Mouse (Mus musculus) kidney, postnatal 0 days (tissue): ENCODE measurements around the gene Fdx1. TPM values are rescaled to one million over a fixed set of nuclear protein-coding genes. Genes with fewer than 3 reads are reported as not detected.
A peak's percentile ranks its signal among the peaks of the same experiment; 100 is the strongest.

ENCODE experiments used
- ATAC-seq: fragments of 200-750 bp; cut with Nextera tagmentation; replicated peaks from 2 replicates; pipeline ENCODE4 v1.8.0; 2017; ENCODE audit warnings: low read depth, moderate number of reproducible peaks, moderate TSS enrichment, moderate library complexity; ENCODE audit not compliant: low FRiP score
- DNase-seq: peaks from one replicate; pipeline ENCODE4 v3.0.0-alpha.2; 2016; ENCODE audit warnings: low spot score
- H3K27ac ChIP-seq: fragments of 300-500 bp; sonication (generic); 2 replicates; pipeline ENCODE4 v1.5.1; 2014; ENCODE audit warnings: mild to moderate bottlenecking
- H3K27me3 ChIP-seq: fragments of 300-500 bp; sonication (generic); 2 replicates; pipeline ENCODE4 v1.6.1; 2014; ENCODE audit warnings: low read length, mixed read lengths; ENCODE audit not compliant: insufficient read depth
- H3K36me3 ChIP-seq: fragments of 300-500 bp; sonication (generic); 2 replicates; pipeline ENCODE4 v1.6.1; 2014; ENCODE audit warnings: low read length, mixed read lengths; ENCODE audit not compliant: insufficient read depth
- H3K4me1 ChIP-seq: fragments of 300-500 bp; sonication (generic); replicated peaks from 2 replicates; pipeline ENCODE4 v1.6.1; 2014; ENCODE audit warnings: antibody characterized with exemption, low read length, mixed read lengths; ENCODE audit not compliant: insufficient read depth
- H3K4me2 ChIP-seq: fragments of 300-500 bp; sonication (generic); 2 replicates; pipeline ENCODE4 v1.6.1; 2014; ENCODE audit warnings: mild to moderate bottlenecking, low read length, moderate library complexity, mixed read lengths
- H3K4me3 ChIP-seq: fragments of 300-500 bp; sonication (generic); replicated peaks from 2 replicates; pipeline ENCODE4 v1.5.1; 2014; ENCODE audit warnings: low read depth, low read length
- H3K9ac ChIP-seq: fragments of 300-500 bp; sonication (generic); 2 replicates; pipeline ENCODE4 v1.6.1; 2014; ENCODE audit warnings: low read depth, low read length
- H3K9me3 ChIP-seq: fragments of 300-500 bp; sonication (generic); replicated peaks from 2 replicates; pipeline ENCODE4 v1.6.1; 2016; ENCODE audit warnings: low read length, inconsistent platforms, mixed read lengths
- CTCF ChIP-seq: IDR thresholded peaks from 2 replicates; pipeline ENCODE4 v1.5.1; 2016; ENCODE audit warnings: antibody characterized with exemption, low read depth, mild to moderate bottlenecking, moderate library complexity
- WGBS: fragments of 180-500 bp; shearing (Covaris S2); extraction: QIAGEN DNeasy Blood & Tissue Kit; methylation state at CpG from one replicate; pipeline ENCODE4 v1.1.7; 2014; 5-methylcytosine and 5-hydroxymethylcytosine counted together
- polyA plus RNA-seq: library from polyadenylated mRNA; unstranded; fragments of >200 nt; fragmentation: Nextera tagmentation; extraction: Ambion mirVana; gene quantifications from 2 replicates; pipeline ENCODE4 v1.2.1, GENCODE M21; 2015

Fdx1 gene
- polyA plus RNA-seq, 1 experiment from 2014 or later: 228 TPM

DNA sequence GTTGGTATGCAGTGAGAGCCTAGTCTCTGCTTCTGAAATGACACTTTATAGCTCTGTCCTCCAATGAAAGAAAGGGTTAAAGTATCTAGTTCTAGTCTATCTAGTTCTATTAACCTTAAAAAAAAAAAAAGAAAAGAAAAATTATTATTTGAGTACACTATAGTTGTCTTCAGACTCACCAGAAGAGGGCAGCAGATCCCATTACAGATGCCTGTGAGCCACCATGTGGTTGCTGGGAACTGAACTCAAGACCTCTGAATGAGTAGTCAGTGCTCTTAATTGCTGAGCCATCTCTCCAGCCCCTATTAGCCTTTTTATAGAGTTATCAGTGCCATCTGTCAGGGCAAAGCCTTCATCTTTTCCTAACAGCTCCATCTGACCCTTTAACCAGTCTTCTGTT is 3.0 kb upstream of the Fdx1 start:
- no peaks in the 10 kb centered on the region for H3K36me3 ChIP-seq
- H3K4me3 ChIP-seq: no peak overlapping the region
- H3K9me3 ChIP-seq: no peaks in the 10 kb centered on the region
- no peak overlapping the region for H3K27ac ChIP-seq
- DNase-seq: no peak
- H3K4me2 ChIP-seq: no peak overlapping the region
- H3K9ac ChIP-seq: no peak overlapping the region
- H3K27me3 ChIP-seq: no peaks in the 10 kb centered on the region
- peak; percentile 55 for TF ChIP-seq CTCF
- peaks cover 16% of the 10 kb centered on the region; the same call in 1 of the 2 replicates for H3K4me1 ChIP-seq
- ATAC-seq: no peak

- H3K36me3 ChIP-seq: no peaks in the 10 kb centered on the region
- no peak for DNase-seq
Measured at GRCm38 (mm10) chr9:51964110-51964509, 754 bp upstream of the Fdx1 start.

DNA sequence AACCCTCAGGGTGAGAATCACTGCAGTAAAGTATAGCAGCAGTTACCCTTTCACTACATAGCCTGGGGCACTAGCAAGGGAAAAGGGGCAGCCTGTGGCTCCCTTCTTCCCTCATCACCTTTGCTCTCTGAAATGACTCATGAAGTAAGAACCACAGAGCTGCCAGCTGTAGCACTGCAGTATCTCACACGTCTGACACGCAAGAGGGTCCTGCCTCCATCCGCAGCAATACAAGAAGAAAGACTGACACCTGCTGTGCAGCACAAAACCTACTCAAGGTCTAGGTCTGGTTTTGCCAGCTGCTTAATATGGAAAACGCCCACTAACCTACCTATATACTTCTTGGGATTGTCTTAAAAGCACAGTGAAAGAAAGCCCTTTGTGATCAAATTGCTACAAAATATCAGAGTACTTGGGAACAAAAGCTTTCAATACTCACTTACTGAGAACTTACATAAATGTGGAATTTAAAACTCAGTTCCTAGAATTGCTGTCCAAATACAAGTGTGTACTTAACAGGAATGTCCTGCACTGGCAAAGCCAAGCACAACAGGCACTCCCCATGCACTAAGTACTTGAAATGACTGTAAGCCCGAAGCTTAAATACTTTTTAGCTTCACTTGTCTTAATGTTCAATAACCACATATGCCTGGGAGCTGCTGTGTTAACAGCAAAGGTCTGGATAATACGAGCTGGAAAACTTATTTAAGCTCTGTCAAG is 2.0 kb downstream of the Fdx1 start:
- no peak overlapping the region for H3K4me3 ChIP-seq
- peaks cover 23% of the 10 kb centered on the region; the same call in 1 of the 2 replicates for H3K4me1 ChIP-seq
- 61% methylated on average over 6 of the region's 6 CpGs for WGBS
- no peak overlapping the region for H3K27ac ChIP-seq
- TF ChIP-seq CTCF: no peak
- H3K27me3 ChIP-seq: no peaks in the 10 kb centered on the region
- ATAC-seq: no peak
- peaks cover 3% of the 10 kb centered on the region; the same call in 1 of the 2 replicates for H3K36me3 ChIP-seq
- DNase-seq: no peak
- H3K9ac ChIP-seq: no peak overlapping the region
- no peaks in the 10 kb centered on the region for H3K9me3 ChIP-seq
- peak overlapping the region; percentile 85; the same call in 1 of the 2 replicates for H3K4me2 ChIP-seq

More at GRCm38 (mm10) chr9:51964110-51964509, 754 bp upstream of the Fdx1 start:
- H3K9ac ChIP-seq: no peak overlapping the region
- H3K4me2 ChIP-seq: peak overlapping the region; percentile 85; the same call in 1 of the 2 replicates
- TF ChIP-seq CTCF: no peak
- no peak for ATAC-seq
- H3K27me3 ChIP-seq: no peaks in the 10 kb centered on the region
- peak overlapping the region; percentile 91; the same call in 1 of the 2 replicates for H3K4me3 ChIP-seq
- 61% methylated on average over 6 of the region's 6 CpGs for WGBS
- H3K27ac ChIP-seq: 0 out of 2 replicates have a peak overlapping the region, but pooled peaks have one; percentile 92
- peaks cover 23% of the 10 kb centered on the region; the same call in 1 of the 2 replicates for H3K4me1 ChIP-seq
- no peaks in the 10 kb centered on the region for H3K9me3 ChIP-seq

GRCm38 (mm10) chr9:51960331-51960730 is 3.0 kb downstream of the Fdx1 start:
- Histone ChIP-seq H3K27ac (no peak overlapping the region), H3K36me3 (peaks cover 6% of the 10 kb centered on the region; the same call in 1 of the 2 replicates), H3K4me2 (no peak overlapping the region), H3K9me3 (no peaks in the 10 kb centered on the region), H3K9ac (no peak overlapping the region), H3K4me3 (no peak overlapping the region), H3K27me3 (no peaks in the 10 kb centered on the region), H3K4me1 (peaks cover 23% of the 10 kb centered on the region; the same call in 1 of the 2 replicates)
- TF ChIP-seq CTCF: no peak
- 65% methylated on average over 2 of the region's 2 CpGs for WGBS
- no peak for DNase-seq
- ATAC-seq: no peak

- H3K36me3 ChIP-seq: peaks cover 11% of the 10 kb centered on the region
- H3K4me1 ChIP-seq: peaks cover 20% of the 10 kb centered on the region; the same call in 1 of the 2 replicates
- ATAC-seq: no peak
- H3K4me3 ChIP-seq: no peak overlapping the region
- H3K9me3 ChIP-seq: no peaks in the 10 kb centered on the region
- no peak overlapping the region for H3K4me2 ChIP-seq
- H3K27ac ChIP-seq: no peak overlapping the region
- no peak for TF ChIP-seq CTCF
- DNase-seq: no peak
- no peak overlapping the region for H3K9ac ChIP-seq
- no peaks in the 10 kb centered on the region for H3K27me3 ChIP-seq
Measured at GRCm38 (mm10) chr9:51958981-51959380, 4.4 kb downstream of the Fdx1 start.

- Histone ChIP-seq H3K4me3 (no peak overlapping the region), H3K4me1 (peaks cover 10% of the 10 kb centered on the region; the same call in 1 of the 2 replicates), H3K27ac (no peak overlapping the region), H3K9me3 (no peaks in the 10 kb centered on the region), H3K36me3 (peaks cover 16% of the 10 kb centered on the region), H3K4me2 (no peak overlapping the region), H3K9ac (no peak overlapping the region), H3K27me3 (no peaks in the 10 kb centered on the region)
- ATAC-seq: no peak
- no peak for TF ChIP-seq CTCF
- 86% methylated on average over 8 of the region's 8 CpGs for WGBS
- no peak for DNase-seq
Measured at GRCm38 (mm10) chr9:51957025-51957424, 6.3 kb downstream of the Fdx1 start.
